Mouse (Mus musculus) neural tube, embryonic 12.5 days (tissue): ENCODE results near the gene Prrt1. TPM values are rescaled to one million over a fixed set of nuclear protein-coding genes. Genes with fewer than 3 reads are reported as not detected.

Experiments
- ATAC-seq: fragments of 200-750 bp; cut with Nextera tagmentation; 2 replicates; pipeline ENCODE4 v1.8.0; 2017; ENCODE audit warnings: low read depth, mild to moderate bottlenecking, moderate TSS enrichment, moderate library complexity; ENCODE audit not compliant: low FRiP score
- H3K27ac ChIP-seq: fragments of 300-500 bp; sonication (generic); 2 replicates; pipeline ENCODE4 v1.5.1; 2016
- H3K27me3 ChIP-seq: fragments of 300-500 bp; sonication (generic); replicated peaks from 2 replicates; pipeline ENCODE4 v1.6.1; 2016; ENCODE audit warnings: mild to moderate bottlenecking
- H3K36me3 ChIP-seq: fragments of 300-500 bp; sonication (generic); 2 replicates; pipeline ENCODE4 v1.6.1; 2016; ENCODE audit warnings: mild to moderate bottlenecking
- H3K4me1 ChIP-seq: fragments of 300-500 bp; sonication (generic); 2 replicates; pipeline ENCODE4 v1.6.1; 2016
- H3K4me2 ChIP-seq: fragments of 300-500 bp; sonication (generic); replicated peaks from 2 replicates; pipeline ENCODE4 v1.6.1; 2016; ENCODE audit warnings: mild to moderate bottlenecking
- H3K4me3 ChIP-seq: fragments of 300-500 bp; sonication (generic); 2 replicates; pipeline ENCODE4 v1.5.1; 2016
- H3K9ac ChIP-seq: fragments of 300-500 bp; sonication (generic); 2 replicates; pipeline ENCODE4 v1.6.1; 2016; ENCODE audit warnings: mild to moderate bottlenecking
- H3K9me3 ChIP-seq: fragments of 300-500 bp; sonication (generic); 2 replicates; pipeline ENCODE4 v1.6.1; 2016; ENCODE audit warnings: mild to moderate bottlenecking
- WGBS: fragments of 180-500 bp; shearing (Covaris S2); methylation state at CpG from one replicate; pipeline ENCODE4 v1.1.7; 2016; 5-methylcytosine and 5-hydroxymethylcytosine counted together
- polyA plus RNA-seq: library from polyadenylated mRNA; unstranded; fragments of >200 nt; fragmentation: Nextera tagmentation; extraction: Ambion mirVana; gene quantifications from 2 replicates; pipeline ENCODE4 v1.2.1, GENCODE M21; 2016

Gene Prrt1
- polyA plus RNA-seq, 1 experiment from 2014 or later, result 1.6 TPM

- Histone ChIP-seq H3K36me3 (peaks cover 49% of the 10 kb centered on the region), H3K27ac (no peak overlapping the region), H3K4me1 (peaks cover 25% of the 10 kb centered on the region), H3K27me3 (no peaks in the 10 kb centered on the region), H3K9me3 (no peaks in the 10 kb centered on the region), H3K4me2 (peak overlapping the region; percentile 82), H3K4me3 (peak overlapping the region; percentile 85; the same call in 1 of the 2 replicates), H3K9ac (0 out of 2 replicates have a peak overlapping the region, but pooled peaks have one; percentile 9)
- no peak for ATAC-seq
- 87% methylated on average over 16 of the region's 16 CpGs for WGBS
These were observed 19.0 kb downstream of the Prrt1 start for GRCm38 (mm10) chr17:34648141-34648890.

GRCm38 (mm10) chr17:34649106-34649864 is 20.0 kb downstream of the Prrt1 start:
- 89% methylated on average over 18 of the region's 18 CpGs for WGBS
- no peak for ATAC-seq
- peaks cover 25% of the 10 kb centered on the region for H3K4me1 ChIP-seq

GRCm38 (mm10) chr17:34650781-34651180 is 21.4 kb downstream of the Prrt1 start:
- Histone ChIP-seq H3K36me3 (peaks cover 70% of the 10 kb centered on the region), H3K4me2 (no peak overlapping the region), H3K4me3 (no peak overlapping the region), H3K9ac (no peak overlapping the region), H3K27ac (no peak overlapping the region), H3K4me1 (peaks cover 16% of the 10 kb centered on the region), H3K9me3 (no peaks in the 10 kb centered on the region), H3K27me3 (no peaks in the 10 kb centered on the region)
- ATAC-seq, result no peak
- WGBS, result 91% methylated on average over 14 of the region's 14 CpGs

More at GRCm38 (mm10) chr17:34649106-34649864, 20.0 kb downstream of the Prrt1 start:
- Histone ChIP-seq H3K27me3 (no peaks in the 10 kb centered on the region), H3K36me3 (peaks cover 58% of the 10 kb centered on the region), H3K9me3 (no peaks in the 10 kb centered on the region), H3K4me2 (no peak overlapping the region), H3K4me3 (no peak overlapping the region), H3K9ac (no peak overlapping the region), H3K27ac (no peak overlapping the region)

- Histone ChIP-seq H3K9ac (no peak overlapping the region), H3K27me3 (no peaks in the 10 kb centered on the region), H3K36me3 (peaks cover 70% of the 10 kb centered on the region), H3K4me3 (no peak overlapping the region), H3K9me3 (no peaks in the 10 kb centered on the region), H3K4me2 (no peak overlapping the region), H3K4me1 (peaks cover 10% of the 10 kb centered on the region), H3K27ac (no peak overlapping the region)
- ATAC-seq, result no peak
- 50% methylated on average over 19 of the region's 19 CpGs for WGBS
These were observed 22.3 kb downstream of the Prrt1 start for GRCm38 (mm10) chr17:34651507-34652221.

- H3K27ac ChIP-seq, result no peak overlapping the region
- H3K36me3 ChIP-seq, result peaks cover 70% of the 10 kb centered on the region
- H3K9me3 ChIP-seq, result no peaks in the 10 kb centered on the region
- H3K9ac ChIP-seq, result no peak overlapping the region
- H3K4me2 ChIP-seq, result no peak overlapping the region
- H3K4me3 ChIP-seq, result no peak overlapping the region
- WGBS, result 91% methylated on average over 10 of the region's 10 CpGs
- ATAC-seq, result no peak
- peaks cover 10% of the 10 kb centered on the region for H3K4me1 ChIP-seq
- H3K27me3 ChIP-seq, result no peaks in the 10 kb centered on the region
These were observed 23.2 kb downstream of the Prrt1 start for GRCm38 (mm10) chr17:34652546-34652945.

- H3K4me2 ChIP-seq, result no peak overlapping the region
- WGBS, result 87% methylated on average over 8 of the region's 8 CpGs
- peaks cover 6% of the 10 kb centered on the region for H3K4me1 ChIP-seq
- peaks cover 70% of the 10 kb centered on the region for H3K36me3 ChIP-seq
- H3K27ac ChIP-seq, result no peak overlapping the region
- no peak overlapping the region for H3K9ac ChIP-seq
- no peak for ATAC-seq
- H3K27me3 ChIP-seq, result no peaks in the 10 kb centered on the region
- H3K4me3 ChIP-seq, result no peak overlapping the region
- no peaks in the 10 kb centered on the region for H3K9me3 ChIP-seq
These were observed 23.7 kb downstream of the Prrt1 start for GRCm38 (mm10) chr17:34652985-34653384.

GRCm38 (mm10) chr17:34653746-34654285 is 24.5 kb downstream of the Prrt1 start:
- WGBS, result 66% methylated on average over 9 of the region's 9 CpGs

GRCm38 (mm10) chr17:34654392-34654791 is 25.1 kb downstream of the Prrt1 start:
- no peak for ATAC-seq
- Histone ChIP-seq H3K4me3 (no peak overlapping the region), H3K9ac (no peak overlapping the region), H3K27ac (no peak overlapping the region), H3K4me2 (no peak overlapping the region), H3K36me3 (peaks cover 60% of the 10 kb centered on the region), H3K4me1 (no peaks in the 10 kb centered on the region; the same call in 1 of the 2 replicates), H3K9me3 (no peaks in the 10 kb centered on the region), H3K27me3 (peaks cover 5% of the 10 kb centered on the region; the same call in 1 of the 2 replicates)
- WGBS, result 93% methylated on average over 13 of the region's 13 CpGs

More at GRCm38 (mm10) chr17:34653746-34654285, 24.5 kb downstream of the Prrt1 start:
- no peak for ATAC-seq
- Histone ChIP-seq H3K27ac (no peak overlapping the region), H3K4me2 (no peak overlapping the region), H3K27me3 (no peaks in the 10 kb centered on the region), H3K4me1 (no peaks in the 10 kb centered on the region; the same call in 1 of the 2 replicates), H3K4me3 (no peak overlapping the region), H3K9me3 (no peaks in the 10 kb centered on the region), H3K36me3 (peaks cover 66% of the 10 kb centered on the region), H3K9ac (no peak overlapping the region)

GRCm38 (mm10) chr17:34655160-34655559 is 25.8 kb downstream of the Prrt1 start:
- WGBS, result 90% methylated on average over 7 of the region's 7 CpGs
- Histone ChIP-seq H3K9me3 (no peaks in the 10 kb centered on the region), H3K4me3 (no peak overlapping the region), H3K27ac (no peak overlapping the region), H3K36me3 (peaks cover 52% of the 10 kb centered on the region), H3K27me3 (peaks cover 12% of the 10 kb centered on the region), H3K4me2 (no peak overlapping the region), H3K4me1 (no peaks in the 10 kb centered on the region; the same call in 1 of the 2 replicates), H3K9ac (no peak overlapping the region)
- ATAC-seq, result no peak

GRCm38 (mm10) chr17:34655581-34655991 is 26.3 kb downstream of the Prrt1 start:
- no peaks in the 10 kb centered on the region; the same call in 1 of the 2 replicates for H3K4me1 ChIP-seq
- no peaks in the 10 kb centered on the region for H3K9me3 ChIP-seq
- H3K9ac ChIP-seq, result no peak overlapping the region
- H3K4me3 ChIP-seq, result no peak overlapping the region
- H3K4me2 ChIP-seq, result no peak overlapping the region
- no peak for ATAC-seq
- H3K36me3 ChIP-seq, result peaks cover 48% of the 10 kb centered on the region
- 67% methylated on average over 4 of the region's 4 CpGs for WGBS
- peaks cover 16% of the 10 kb centered on the region for H3K27me3 ChIP-seq
- H3K27ac ChIP-seq, result no peak overlapping the region

GRCm38 (mm10) chr17:34656666-34657065 is 27.3 kb downstream of the Prrt1 start:
- 39% methylated on average over 8 of the region's 8 CpGs for WGBS
- no peak overlapping the region; the same call in 1 of the 2 replicates for H3K4me2 ChIP-seq
- ATAC-seq, result no peak

More at GRCm38 (mm10) chr17:34656666-34657065, 27.3 kb downstream of the Prrt1 start:
- H3K36me3 ChIP-seq, result peaks cover 37% of the 10 kb centered on the region
- H3K27ac ChIP-seq, result no peak overlapping the region
- H3K9ac ChIP-seq, result no peak overlapping the region
- no peak overlapping the region for H3K4me3 ChIP-seq
- H3K9me3 ChIP-seq, result no peaks in the 10 kb centered on the region
- H3K4me1 ChIP-seq, result peaks cover 5% of the 10 kb centered on the region
- peaks cover 25% of the 10 kb centered on the region for H3K27me3 ChIP-seq
